Mouse (Mus musculus) layer of hippocampus, postnatal 10 days (tissue): Measurements from ENCODE around the gene Mmab. TPM values are rescaled to one million over a fixed set of nuclear protein-coding genes. Genes with fewer than 3 reads are reported as not detected.

Source experiments
- DNase-seq, 2 experiments: peaks; one replicate each; pipeline ENCODE4 v3.0.0; 2021; ENCODE audit warnings: low spot score in 2 of 2
- total RNA-seq, 2 experiments: library from RNA; stranded (reverse); gene quantifications; 2 replicates each; pipeline ENCODE4 v1.2.3; 2021

Mmab gene
- total RNA-seq, 2 experiments from 2014 or later = 22.0 to 24.4 TPM

DNA sequence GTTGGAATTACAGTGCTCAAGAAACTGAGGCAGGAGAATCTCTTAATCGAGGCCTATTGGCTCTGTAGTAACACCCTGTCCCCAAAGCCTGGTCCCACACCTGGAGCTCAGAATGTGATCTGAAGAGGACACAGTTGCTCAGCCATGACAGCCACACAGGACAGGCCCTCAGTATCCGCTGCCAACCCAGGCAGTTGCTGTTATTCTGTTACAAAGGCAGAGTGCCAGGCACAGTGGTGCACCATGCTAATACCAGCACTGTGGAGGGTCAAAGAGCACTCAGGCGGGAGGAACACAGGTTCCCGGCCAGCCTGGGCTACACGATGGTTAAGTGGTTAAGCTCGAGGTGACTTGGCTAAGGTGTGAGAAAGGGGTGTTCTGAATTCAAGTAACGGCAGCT is 14.1 kb downstream of the Mmab start:
- DNase-seq = no peak

- no peak for DNase-seq
Observed at GRCm38 (mm10) chr5:114428621-114429020, 15.2 kb downstream of the Mmab start.

- no peak for DNase-seq
Observed at GRCm38 (mm10) chr5:114426732-114427131, 17.1 kb downstream of the Mmab start.

DNA sequence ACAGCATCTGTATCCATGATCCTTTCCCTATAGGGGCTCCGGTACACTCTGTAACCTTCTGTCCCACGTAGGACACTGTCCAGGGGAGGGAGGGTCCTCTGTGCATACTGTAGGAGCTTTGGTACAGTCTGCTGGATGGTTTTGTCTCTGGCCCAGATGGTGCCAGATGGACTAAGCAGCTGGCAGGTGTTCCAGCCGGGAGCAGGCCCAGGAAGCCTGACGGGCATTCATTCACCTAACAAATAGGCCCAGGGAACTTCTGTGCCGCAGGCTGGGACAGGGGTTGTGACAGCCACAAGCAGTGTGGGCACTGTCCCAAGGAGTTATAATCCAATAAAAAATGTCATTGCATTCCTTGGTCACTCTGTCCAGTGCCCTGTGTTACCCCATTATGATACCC is 19.9 kb downstream of the Mmab start:
- DNase-seq = peak; percentile 52 to 56

- DNase-seq = no peak
Observed at GRCm38 (mm10) chr5:114422591-114422990, 21.3 kb downstream of the Mmab start.

- no peak for DNase-seq
Observed at GRCm38 (mm10) chr5:114421561-114422298, 22.1 kb downstream of the Mmab start.

- DNase-seq = peak; percentile 37 to 42
Observed at GRCm38 (mm10) chr5:114418541-114418940, 25.3 kb downstream of the Mmab start.

DNA sequence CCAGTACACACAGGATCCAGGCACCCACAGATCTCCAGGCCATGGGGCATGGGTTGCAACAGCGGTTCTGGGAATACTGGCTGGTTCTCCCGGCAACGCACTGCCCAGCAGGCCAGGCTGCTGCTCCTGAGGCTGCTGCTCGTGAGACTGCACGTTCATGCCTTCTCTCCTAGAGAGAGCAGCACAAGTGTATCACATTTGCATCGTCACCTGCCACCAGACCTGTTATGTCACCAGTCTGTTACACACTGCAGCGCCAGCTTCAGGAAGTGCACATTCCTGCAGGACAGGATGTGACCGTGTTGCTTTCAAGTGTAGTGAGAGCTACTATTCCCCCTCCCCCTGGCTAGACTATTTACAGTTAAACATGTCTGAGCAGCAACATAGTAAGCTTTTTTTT is 27.0 kb downstream of the Mmab start:
- DNase-seq = no peak

GRCm38 (mm10) chr5:114415606-114416005 is 28.3 kb downstream of the Mmab start:
- DNase-seq = no peak

DNA sequence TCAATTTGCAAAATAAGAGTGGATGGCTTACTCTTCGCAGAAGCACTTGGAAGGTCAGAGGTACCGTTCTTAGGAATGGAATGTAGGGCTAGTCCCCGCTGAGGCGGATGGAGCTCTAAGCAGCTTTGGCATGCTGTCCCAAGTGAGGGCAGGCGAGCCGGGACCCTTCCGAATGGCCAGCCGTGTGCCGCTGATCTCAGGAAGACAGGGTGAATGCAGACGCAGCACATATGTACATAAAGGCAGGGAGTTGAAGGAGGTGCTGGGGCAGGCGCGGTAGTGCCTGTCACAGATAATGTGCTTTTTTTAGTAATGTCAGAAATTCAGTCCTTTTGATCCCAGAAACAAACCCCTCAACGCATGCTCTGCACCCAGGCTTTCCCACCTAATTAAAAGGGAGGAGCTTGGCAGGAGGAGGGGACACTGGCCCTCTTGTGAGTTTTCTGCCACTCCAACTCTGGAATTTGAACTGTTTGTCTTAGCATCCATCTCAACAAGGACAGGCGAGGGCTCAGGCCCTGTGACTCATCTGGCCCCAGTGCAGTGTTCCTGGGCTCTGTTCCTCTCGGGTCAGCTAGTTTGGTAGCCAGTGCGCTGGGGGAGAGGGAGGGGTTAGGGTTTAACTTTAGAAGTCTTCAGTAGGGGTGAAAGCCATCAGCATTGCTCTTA is 30.7 kb downstream of the Mmab start:
- no peak for DNase-seq

DNA sequence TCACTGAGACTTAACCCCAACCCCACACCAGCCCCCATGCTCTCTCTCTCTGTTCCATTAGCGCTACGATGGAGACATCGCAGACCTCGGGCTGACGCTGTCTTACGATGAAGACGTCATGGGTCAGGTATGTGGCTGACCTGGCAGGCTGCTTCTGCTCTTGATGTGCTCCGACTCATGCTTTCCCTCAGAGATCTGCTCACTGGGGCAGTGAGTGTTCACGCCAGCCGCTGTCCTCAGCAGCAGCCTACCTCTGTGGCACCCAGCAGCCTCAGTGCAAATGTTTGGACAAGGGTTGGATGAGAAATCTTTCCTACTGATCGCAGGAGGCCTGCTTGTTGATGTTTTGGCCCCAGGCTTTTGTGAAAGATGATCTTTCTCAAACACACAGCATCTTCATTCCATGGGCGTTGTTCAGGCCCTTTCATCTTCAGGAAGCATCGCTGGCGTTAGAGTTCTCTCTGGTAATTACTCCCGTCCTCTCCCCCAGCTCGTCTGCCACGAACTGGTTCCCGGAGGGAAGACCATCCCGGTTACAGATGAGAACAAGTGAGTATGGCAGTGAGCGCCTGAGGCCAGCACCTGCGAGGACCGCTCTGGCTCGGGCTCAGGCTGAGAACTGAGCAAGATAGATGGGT is 31.4 kb downstream of the Mmab start:
- no peak for DNase-seq

DNA sequence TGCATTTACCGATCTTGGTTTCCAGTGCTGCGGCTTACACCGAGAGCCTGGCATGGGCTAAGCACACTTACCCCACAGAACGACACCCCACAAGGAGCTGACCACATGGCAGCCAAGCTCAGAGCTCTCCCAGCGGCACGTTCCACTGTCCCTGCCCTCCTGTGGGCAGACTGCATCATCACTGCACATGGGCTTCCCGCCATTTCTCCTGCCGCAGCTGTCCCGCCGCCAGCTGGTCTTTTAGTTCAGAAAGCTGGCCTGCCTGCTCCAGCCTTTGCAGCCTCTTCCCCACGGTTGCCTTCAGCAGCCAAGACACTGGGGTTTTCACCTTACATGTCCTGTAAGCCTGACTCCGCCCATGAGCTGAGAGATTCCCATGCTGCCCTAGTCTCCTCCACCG is 33.4 kb downstream of the Mmab start:
- no peak for DNase-seq

- no peak for DNase-seq
Observed at GRCm38 (mm10) chr5:114408846-114409245, 35.0 kb downstream of the Mmab start.

DNA sequence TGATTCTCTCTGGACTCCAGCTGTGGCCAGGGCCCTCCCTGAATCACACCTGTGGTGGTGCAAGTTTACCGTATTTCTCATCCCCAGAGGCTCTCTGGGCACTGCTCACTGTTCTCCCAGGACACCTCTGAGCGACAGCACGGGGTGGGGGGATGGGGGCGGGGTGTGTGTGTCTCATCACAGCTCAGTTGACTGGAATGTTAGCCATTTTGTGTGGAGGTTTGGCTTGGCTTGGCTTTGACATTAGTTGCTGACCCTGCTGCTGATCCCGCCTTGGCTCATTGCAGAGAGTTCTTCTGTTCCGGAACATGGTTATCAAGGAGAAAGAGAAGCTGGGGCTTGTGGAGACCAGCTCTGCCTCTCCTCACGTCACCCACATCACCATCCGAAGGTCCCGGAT is 36.0 kb downstream of the Mmab start:
- no peak for DNase-seq

DNA sequence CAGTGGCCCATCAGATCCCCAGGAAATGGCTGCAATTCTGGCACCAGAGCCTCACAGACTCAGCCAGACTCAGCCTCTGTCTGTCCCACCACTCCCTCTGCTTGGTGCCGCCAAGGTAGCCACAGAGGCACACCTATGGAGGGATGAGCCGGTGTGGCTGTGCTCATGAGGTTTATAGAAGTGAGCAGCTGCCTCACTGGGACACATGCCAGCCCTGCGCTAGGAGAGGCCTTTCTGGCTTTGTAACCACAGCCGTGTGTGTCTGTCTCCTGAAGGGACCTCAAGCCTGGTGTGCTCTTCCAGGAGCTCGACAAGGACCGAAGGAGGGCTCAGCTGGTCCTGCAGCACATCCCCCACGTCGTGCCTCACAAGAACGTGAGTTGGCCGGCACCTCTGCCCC is 36.6 kb downstream of the Mmab start:
- DNase-seq = no peak

DNA sequence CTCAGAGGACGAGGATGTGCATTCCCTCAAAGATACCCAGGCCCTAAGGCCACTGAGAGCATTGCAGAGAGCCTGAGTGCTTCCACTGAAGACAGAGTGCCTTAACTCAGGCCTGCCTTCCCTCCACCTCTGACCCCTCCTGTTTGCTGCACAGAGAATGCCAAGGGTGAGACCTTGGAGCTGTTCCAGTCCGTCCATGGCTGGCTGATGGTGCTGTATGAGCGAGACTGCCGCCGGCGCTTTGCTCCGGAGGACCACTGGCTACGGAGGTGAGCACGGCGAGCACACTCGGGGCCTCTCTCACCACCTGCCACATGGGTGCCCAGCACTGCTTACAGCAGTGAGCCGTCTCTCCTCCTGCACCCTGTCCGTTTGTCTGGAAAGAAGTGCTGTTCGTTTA is 37.3 kb downstream of the Mmab start:
- DNase-seq = no peak

GRCm38 (mm10) chr5:114393169-114393568 is 50.7 kb downstream of the Mmab start:
- no peak for DNase-seq

GRCm38 (mm10) chr5:114384448-114384847 is 59.4 kb downstream of the Mmab start:
- no peak for DNase-seq

GRCm38 (mm10) chr5:114383184-114383904 is 60.5 kb downstream of the Mmab start:
- peak; percentile 46 to 47 for DNase-seq
